Mouse (Mus musculus) CD8-positive naive resting alpha-beta T cell, adult 57 days (primary cell): ENCODE measurements around the gene Smpx. TPM values are rescaled to one million over a fixed set of nuclear protein-coding genes. Genes with fewer than 3 reads are reported as not detected.

Source experiments
- total RNA-seq: library from RNA; stranded (reverse); gene quantifications from one replicate; pipeline ENCODE4 v1.2.4, GENCODE M21; 2023

Smpx gene
- total RNA-seq, result not detected

DNA sequence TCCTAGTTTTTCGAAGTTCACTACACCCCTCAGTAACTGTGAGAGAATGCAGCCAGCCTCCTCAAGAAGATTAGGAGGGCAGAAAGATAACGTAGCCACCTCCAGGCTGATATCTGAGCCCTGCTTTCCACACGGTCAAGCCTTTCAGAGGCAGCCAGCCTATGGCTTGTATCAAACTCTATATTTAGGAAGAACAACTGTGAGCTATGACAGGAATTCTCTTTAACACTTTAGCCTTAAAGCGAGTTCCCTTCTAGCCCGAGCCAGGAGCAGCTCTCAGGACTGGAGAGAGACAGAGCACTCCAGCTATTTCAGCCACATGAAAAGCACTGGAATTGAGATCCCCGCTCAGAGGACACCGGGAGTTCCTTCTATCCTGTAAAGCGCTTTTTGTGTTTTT is at the start of gene Smpx:
TSS of gene Smpx (plus strand) at position 49 of the 400 bp plus-strand sequence.

Other genes with a start within 250 kb of the Smpx start
- 38.1 TPM for gene Sms, start 206.6 kb upstream of the Smpx start, total RNA-seq
- 3.8 TPM for gene Yy2, start 129.9 kb upstream of the Smpx start, total RNA-seq
- gene Mbtps2, start 100.2 kb upstream of the Smpx start, total RNA-seq, result 20.2 TPM
- gene Klhl34, start 119.5 kb downstream of the Smpx start, total RNA-seq, result not detected